Mouse (Mus musculus) embryo, embryonic 9.5 days (tissue): ENCODE results near the gene Neurl4.
A peak's percentile ranks its signal among the peaks of the same experiment; 100 is the strongest.

Experiments used
- DNase-seq: peaks from one replicate; pipeline ENCODE4 v3.0.0-alpha.2; 2017; ENCODE audit errors: extremely low spot score

The Neurl4 gene

DNA sequence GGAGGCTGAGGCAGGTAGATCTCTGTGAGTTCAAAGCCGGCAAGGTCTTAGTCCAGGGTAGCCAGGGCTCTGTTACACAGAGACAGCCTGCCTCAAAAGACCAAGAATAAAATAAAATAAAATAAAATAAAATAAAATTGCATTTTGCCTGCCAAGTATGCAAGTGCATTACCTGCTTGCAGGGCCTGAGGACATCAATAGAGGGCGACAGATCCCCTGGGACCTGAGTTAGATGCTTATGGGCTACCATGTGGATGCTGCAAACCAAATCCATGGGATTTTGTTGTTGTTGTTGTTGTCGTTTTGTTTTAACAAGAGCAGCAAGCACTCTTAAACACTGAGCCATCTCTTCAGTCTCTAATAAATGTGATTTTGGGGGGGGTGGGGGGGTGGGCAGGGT is 31.4 kb downstream of the Neurl4 start:
- no peak for DNase-seq

DNA sequence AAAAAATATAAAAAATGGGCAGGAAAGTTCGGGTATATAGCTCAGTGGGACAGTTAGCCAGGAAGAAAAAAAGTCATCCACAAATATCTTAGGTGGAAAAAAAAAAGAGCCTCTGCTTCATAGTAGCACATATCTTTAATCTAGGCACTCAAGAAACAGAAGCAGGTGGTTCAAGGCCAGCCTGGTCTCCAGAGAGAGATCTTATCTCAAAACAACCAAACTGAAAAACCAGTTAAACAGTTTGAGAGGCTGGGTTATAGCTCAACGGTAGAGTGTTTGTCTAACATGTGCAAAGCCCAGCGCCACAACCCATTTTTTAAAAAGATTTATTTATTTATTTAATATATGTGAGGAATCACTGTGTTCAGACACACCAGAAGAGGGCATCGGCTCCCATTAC is 32.2 kb downstream of the Neurl4 start:
- DNase-seq, result no peak

DNA sequence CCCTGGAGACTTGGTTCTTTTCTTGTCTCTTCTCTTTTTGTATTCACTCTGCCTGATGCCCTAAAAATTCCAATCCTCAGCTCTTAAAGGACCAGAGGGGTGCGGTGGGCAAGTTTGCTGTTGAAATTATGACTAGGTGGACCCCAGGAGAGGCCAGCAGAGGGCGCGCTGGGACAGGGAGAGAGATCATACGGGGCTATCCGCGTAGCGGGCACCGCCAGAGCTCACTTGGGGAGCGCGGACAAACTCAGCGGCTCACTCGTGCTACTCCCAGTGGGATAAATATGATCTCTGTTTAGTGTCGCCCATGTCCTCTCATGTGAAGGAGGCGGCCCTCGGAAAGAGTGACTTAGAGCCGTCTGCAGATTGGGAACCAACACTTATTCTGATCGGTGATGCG is 33.3 kb downstream of the Neurl4 start:
- peak; percentile 93 for DNase-seq

DNA sequence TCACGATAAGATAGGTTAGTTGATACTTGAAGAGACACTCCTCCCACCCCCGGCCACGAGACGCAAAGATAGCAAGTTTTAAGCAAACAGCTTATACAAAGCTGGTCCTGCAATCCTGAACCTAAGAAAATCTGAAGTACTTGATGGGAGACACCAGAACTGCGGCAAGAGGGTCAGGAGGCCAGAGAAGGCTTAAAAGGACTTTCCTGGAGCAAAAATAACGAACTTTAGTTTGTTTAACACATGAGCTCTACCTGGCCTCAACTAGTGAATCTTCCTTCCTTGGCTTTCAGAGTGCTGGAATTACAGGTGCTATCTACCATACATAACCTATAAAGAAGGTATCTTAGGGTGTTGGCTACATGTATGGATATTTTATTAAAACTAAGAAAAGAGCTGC is 33.8 kb downstream of the Neurl4 start:
- no peak for DNase-seq

DNA sequence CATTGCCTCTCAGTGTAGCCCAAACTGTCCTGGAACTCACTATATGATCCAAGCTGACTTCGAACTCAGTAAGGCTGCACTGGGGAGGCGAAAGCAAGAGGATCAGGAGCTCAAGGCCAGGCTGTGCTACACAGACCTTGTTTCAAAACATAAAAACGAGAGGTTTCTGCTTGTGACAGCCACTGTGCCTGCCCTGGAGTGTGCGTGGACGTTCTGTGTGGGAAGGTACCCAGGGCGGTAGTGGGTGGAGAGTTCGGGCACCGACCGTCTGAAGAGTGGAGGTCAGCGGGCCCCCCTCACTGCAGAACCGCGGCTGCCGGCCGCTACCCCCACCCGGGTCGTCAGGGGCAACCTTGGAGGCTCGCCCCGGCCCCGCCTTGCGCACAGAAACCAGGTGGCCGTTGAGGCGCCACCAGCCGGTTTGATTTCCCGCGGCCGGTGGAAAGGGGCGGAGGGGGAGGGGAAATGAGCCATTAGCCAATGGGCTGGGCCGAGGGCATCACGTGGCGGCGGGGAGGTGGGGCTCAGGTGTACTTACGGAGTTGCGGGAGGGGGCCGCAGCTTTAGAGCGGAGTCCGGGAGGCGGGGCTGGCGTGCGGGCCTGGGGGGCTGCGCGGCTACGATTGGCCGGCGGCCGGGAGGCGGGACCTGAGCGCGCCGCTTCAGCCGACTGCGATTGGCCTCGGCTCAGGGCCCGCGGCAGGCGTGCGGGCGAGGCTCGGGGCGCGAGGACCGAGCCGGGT is 34.4 kb downstream of the Neurl4 start, which contains the start of gene Ybx2:
Ybx2 (plus strand) TSS at position 660 of the 743 bp plus-strand sequence.
- peak; percentile 90 for DNase-seq

DNA sequence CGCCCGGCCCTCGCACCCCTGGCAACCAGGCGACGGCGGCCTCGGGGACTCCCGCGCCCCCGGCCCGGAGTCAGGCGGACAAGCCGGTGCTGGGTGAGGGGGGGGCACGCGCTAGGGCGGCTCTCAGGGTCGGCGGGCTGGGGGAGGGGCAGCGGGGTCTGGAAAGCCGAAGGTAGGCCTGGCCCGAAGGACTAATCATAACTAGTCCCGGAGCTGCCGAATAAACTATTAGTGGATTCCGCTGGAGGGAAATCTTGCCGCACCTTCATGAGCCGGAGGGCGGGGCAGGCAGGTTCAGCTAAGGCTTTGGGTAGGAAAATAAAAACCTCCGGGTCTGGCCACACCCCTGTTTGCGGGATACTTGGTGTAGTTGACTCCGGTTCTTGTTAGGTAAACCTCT is 35.3 kb downstream of the Neurl4 start:
- DNase-seq, result no peak

DNA sequence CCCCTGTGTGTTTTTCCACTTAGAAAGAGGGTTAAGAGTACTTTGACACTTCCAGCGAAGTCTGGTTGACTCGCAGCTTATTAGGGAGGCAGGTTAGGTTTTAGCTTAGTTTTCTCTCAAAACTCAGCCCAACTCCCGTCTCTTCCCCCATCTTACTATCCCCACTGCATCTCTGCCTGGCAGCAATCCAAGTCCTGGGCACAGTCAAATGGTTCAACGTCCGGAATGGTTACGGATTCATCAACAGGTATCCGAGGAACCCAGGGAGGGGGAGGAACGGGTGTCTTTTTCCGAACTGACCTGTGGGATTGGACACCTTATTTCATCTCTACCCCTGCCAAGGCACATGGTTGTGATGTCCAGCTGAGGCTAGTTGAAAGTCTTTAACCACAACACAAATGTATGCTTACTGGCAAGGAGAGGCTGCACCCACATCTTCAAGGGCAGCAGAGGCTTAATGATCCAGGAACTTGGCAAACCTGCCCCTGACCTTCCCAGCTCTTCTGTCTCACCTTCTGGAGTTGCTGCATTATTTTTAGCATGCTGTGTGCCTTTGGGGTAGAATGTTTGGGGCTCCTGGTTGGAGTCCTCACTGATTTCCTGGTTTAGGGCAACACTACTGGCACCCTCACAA is 36.0 kb downstream of the Neurl4 start:
- DNase-seq, result no peak

DNA sequence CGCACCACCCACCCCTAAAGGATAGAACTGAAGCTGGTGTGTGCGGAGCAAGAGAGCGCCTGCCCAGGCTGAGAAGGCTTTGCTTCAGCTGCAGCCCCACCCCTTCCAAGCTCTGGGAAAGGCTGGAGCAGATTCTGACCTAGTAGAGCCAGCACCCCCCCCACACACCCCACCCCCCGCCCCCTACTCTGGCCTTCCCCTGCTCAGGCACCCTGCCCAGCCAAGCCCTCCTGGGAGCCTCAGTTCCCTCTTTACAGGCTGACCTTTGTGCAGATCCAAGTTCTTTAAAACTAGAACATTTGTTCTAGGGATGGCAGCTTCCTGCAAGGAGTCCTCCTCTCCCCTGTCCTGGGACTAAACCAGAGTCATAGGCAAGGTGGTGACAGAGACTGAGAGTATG is 36.5 kb downstream of the Neurl4 start:
- no peak for DNase-seq

DNA sequence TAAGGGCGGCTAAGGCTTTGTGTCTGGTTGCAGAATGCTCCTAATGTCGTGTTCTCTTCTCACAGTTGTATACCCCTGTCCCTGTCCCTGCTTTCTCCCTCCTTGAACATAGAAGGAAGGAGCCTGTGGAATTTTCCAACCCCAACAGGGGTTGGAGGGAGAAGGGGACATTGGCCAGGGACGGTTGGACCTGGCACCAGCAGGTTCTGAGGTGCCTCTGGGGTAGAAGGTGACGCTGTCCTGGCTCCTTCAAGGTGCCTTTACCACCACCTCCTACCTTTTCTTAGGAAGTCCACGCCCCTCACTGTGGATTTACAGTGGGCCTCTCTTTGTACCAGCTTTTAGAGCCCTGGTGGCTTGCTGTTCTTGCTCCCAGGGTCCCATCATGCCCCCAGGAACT is 37.0 kb downstream of the Neurl4 start:
- no peak for DNase-seq

DNA sequence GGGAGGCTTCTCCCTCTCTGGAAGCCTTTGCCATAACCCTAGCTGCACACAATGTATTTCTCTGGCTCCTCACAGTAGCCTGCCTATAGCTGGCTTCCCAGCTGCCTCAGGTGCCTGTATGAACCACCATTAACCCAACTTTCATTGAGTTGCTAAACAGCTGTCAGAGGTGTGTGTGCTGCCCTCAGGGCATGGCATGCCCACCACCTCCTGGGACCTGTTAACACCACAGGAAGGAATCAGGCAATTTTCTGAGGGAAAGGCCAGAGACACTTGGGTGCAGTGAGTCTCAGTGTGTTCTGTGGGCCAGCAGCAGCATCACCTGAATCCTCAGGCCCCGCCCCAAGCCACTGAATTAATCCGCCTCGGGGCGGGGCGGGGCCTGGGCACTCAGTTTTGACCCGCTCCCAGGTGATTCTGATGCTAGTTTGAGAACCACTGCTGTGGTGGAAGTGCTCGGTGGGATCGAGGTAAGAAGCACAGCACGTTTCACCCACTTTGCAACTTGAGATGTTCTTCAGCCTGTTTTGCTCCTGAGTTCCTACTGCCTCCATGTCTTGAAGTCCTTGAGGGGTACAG is 37.6 kb downstream of the Neurl4 start:
- DNase-seq, result no peak

DNA sequence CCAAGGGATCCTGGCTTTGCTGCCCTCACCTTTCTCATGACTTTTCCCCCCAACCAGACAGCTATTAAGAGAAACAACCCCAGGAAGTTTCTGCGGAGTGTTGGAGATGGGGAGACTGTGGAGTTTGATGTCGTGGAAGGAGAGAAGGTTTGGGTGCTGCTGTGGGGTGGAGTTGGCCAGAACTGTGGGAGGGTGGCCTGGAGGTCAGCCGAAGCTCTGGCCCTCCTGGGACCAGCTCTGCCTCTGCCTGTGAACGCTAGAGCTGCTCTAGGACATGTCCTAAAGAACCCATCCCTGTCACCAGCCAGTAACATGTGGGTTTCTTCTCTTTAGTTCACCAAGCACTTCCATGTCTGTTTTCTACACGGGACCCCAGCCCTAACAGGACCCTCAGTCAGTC is 38.3 kb downstream of the Neurl4 start:
- no peak for DNase-seq

DNA sequence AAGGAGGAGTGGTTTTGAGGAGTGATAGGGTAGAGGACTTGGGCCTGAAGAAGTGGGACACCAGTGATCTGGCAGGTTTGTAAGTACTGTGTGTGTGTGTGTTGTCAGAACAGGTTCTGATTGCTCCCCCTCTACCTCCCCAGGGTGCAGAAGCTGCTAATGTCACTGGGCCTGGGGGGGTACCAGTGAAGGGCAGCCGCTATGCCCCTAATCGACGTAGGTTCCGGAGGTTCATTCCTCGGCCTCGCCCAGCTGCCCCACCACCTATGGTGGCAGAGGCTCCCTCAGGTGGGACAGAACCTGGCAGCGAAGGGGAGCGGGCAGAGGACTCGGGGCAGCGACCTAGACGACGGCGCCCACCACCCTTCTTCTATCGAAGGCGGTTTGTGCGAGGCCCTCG is 38.9 kb downstream of the Neurl4 start:
- DNase-seq, result no peak

DNA sequence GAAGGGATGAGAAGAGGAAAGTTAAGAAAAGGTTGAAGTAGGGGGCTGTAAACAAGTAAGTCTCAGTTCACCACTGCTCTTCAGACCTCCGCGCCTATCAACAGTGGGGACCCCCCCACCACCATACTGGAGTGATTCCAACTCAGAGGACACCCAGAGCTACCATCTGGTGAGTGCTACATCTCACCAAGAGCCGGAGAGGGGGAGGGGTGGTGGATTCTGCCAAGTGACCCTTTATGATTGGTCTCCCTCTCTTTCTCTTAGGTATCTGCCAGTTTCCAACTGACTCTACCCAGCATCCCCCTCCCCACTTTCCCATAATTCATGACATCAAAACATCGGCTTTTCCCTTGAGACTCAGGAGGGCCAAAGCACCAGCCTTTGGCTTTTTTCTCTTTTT is 40.1 kb downstream of the Neurl4 start:
- DNase-seq, result no peak

DNA sequence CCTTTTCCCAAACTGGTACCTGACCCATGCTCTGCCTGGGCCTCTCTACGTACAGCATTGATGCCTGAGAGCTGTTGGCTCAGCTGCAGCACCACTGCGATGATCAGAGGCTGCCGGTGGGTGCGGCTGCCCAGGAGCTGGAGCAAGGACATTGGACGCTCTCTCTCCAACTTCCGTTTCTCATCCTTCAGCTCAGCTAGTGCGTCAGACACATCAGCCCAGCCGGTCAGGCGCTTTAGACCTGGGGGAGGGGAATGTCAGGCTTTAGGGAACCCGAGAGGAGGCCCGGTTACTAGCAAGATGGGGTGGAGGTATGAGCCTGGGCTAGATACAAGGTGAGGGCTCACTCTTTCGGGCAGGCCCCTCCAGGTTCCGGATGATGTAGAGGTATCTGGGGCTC is 44.3 kb downstream of the Neurl4 start:
- DNase-seq, result no peak

DNA sequence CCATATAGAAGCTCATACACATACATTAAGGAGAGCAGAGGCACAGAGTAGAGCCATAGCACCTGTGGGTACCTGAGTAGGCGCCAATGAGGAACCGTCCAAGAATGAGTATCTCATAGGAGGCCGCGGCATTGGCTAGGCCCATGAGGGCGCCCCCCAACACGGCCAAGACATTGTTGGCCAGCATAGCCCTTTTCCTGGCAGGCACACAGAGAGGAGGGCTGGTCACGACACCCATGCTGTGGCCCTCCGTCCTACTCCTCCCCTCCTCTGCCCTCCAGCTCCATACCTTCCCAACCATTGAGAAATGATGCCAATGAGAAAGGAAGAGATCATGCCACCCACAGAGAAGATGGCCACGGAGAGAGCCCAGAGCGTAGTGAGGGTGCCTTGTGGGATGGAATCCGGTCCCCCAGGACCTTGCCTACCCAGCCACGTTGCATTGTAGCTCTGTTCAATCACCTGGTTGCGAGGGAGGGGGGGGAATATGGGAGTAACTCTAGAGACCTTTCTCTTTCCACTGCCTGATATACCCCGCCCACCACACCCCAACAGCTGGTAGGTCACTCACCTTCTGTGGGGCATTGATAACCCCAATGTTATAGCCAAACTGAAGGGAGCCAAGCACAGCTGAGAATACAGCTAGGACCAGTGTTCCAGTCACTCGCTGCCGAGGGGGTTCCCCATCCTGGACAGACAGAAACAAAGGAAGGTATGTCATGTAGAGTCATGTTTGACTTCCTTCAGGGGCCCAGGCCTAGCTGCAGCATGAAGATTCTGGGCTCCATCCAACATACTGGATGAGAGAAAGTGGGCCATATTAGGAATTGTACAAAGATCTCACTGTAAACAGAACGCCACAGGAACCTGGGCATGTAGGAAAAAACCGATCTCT is 45.4 kb downstream of the Neurl4 start:
- no peak for DNase-seq

DNA sequence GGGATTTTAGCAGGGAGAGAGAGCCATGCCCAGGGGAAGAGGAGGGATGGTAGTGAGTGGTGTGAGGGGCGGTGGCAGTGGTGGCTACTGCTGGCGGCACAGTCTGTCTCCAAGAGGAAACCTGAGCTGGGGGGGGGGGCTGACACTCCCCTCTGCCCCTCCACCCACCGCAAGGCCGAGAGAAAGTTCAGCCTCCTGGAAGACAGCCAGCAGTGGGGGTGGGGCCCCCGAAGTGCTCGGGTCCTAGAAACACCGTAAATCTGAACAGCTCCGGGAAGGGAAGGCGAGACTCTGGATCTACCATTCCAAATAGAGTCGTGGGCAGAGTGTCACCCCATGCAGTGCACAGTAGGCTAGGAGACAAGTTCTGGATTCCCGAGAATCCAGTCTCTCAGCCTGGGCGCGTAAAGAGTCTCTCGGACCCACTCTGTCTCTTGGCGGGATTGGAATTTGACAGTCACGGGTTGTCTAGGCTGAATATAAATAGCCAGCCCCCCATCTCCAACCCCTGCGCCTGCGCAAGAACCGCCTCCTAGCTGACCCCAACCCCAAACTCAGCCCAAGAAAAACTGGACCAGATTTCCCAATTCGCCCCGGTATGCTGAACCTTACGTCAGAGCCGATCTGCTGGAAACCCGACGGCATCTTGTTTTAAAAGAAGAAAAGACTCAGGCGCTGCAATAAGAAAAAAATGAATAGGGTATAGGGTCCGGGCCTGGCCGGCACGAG is 46.6 kb downstream of the Neurl4 start:
- no peak for DNase-seq

DNA sequence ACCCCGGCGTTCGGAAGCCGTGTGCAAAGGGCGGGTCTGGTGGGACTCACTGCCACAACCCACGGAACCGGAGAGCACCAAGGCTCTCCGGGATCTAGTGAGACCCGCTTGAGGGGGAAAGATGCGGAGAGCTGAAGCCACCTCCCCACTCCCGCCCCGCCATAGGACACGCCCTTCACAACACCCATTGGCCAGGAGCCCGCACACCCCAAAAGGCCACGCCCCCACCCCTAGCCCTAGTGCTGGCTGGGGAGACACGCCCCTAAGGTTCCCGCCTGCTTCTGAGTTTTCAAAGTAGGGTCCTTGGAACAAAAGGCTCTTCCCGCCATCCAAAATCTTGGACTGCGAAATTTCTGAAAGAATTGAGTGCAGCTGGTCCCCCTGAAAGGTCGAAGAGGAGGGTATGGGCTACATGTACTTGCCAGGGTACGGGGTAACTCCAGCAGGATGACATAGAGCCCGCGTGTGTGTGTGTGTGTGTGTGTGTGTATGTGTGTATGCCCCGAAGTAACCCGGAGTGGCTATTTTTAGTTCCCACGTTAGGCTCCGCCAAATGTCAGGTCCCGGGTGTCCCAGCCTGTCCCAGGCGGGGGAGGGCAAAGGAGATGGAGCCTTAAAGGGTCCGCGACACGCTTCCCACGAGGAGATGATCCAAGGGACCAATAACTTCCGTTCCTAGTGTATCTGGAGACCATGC is 47.3 kb downstream of the Neurl4 start, which contains the start of gene Slc2a4:
Slc2a4 (minus strand) TSS at position 123 of the 697 bp plus-strand sequence.
- peak; percentile 97 for DNase-seq

DNA sequence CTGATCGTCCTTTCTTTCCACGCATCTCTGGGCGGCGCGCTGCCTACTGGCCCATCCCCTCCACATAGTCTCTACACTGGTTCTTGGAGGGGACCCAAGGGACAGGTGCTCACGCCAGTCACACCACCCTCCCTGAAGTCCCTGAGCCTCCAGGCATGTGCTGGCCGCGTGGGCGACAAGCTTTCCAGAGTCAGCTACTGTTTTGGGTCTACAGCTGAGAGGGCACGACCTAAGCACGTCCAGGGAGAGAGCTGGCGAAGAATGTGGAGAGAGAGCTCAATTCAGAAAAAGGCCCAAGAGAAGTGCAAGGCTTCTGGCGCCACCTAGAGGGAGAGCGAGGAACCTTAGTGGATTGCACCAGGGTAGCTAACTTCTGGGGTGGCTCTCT is 47.9 kb downstream of the Neurl4 start:
- DNase-seq, result peak; percentile 90

DNA sequence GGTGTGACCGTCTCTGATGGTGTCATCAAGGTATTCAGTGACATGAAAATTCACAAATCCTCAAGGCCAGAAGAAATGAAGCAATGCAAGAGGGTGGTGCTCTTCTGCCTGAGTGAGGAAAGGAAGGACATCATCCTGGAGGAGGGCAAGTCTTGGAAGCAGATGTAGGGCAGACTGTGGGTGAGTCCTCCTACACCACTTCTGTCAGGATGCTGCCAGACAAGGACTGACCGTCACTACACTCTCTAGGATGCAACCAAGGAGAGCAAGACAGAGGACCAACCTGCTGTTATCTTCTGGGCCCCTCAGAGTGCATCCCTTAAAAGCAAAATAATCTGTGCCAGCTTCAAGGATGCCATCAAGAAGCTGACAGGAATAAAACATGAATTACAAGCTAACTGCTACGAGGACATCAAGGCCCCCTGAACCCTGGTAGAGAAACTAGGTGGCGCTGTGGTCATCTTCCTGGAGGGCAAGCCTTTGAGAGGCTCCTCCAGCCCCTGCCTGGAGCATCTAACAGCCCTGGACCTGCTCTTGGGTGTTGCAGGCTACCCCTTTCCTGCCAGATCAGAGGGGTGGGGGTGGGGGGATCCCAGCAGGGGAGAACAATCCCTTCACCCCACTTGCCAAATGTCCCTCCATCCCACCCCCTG is 50.1 kb downstream of the Neurl4 start:
- DNase-seq, result peak; percentile 29

DNA sequence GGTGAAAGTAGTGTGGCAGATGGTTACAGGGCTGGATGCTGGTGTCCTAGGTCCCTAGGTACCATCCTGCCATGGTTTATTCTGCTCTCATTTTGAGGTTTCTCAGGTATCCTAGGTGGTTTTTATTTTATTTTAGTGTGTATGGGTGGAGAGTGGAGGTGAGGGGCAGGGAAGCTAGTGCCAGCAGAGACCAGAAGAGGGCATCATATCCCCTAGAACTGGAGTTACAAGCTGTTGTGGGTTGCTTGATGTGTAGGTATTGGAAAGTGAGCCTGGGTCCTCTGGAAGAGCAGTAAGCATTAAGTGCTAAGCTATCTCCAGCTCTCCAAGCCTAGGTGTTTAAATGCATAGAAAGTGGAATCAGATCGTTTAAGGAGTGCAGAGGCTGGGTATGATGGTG is 51.4 kb downstream of the Neurl4 start:
- DNase-seq, result no peak
